Mouse (Mus musculus): Measurements from ENCODE around the gene Zfp865.

GRCm38 (mm10) chr7:5059421-5059820 is 39.2 kb downstream of the Zfp865 start:
- no peak for TF ChIP-seq POLR2A (IDR thresholded peaks at IDR 0.05; ENCODE audit: low read depth, low read length)
- no peak for TF ChIP-seq CTCF (IDR thresholded peaks at IDR 0.05; ENCODE audit: extremely low read depth, insufficient read depth, insufficient read length, insufficient replicate concordance)
